Mouse (Mus musculus): ENCODE data around the gene Smap1.
"Not testable (repeated sequence)": the region's sequence is repeated elsewhere in the genome, so short reads cannot be mapped to it uniquely, and the experiment has no call there.

Gene Smap1

DNA sequence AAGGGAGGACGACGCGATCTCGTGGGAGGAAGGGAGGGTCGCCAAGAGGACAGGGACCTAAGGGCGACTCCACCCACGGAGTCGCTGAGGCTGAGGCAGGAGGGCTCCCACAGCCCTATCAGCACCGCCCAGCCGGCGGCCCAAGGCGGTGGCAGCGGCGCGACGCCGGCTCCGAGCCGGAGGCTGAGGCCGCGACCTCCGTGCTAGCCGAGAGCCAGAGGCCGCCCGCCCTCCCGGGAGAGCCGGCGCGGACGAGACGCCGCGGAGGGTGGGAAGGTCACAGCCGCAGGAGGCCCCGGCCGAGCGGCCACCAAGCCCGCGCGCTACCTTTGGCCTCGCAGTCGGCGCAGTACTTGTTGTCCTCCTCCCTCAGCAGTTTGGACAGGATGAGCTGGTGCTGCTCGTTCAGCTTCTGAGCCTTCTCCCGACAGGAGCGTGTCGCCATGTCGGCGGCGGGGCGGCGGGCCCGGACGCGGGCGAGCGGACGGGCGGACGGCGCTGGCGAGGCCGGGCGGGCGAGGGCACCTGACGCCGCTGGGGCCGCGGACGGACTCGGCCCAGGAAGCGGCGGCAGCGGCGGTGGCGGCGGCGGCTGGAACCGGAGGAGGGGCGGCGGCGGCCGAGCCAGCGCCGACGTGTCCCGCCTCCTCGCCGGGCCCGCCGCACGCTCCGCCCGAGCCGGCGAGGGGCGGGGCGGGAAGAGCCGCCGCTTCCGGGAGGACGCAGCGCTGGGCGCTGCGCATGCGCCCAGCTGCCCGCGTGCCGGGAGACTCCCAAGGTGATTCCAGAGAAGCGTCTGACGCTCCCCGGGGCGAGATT, at the start of gene Smap1:
Gene Smap1 (minus strand): TSS at position 607 of the 819 bp plus-strand sequence.
- DNase-seq = peak; percentile 85

DNA sequence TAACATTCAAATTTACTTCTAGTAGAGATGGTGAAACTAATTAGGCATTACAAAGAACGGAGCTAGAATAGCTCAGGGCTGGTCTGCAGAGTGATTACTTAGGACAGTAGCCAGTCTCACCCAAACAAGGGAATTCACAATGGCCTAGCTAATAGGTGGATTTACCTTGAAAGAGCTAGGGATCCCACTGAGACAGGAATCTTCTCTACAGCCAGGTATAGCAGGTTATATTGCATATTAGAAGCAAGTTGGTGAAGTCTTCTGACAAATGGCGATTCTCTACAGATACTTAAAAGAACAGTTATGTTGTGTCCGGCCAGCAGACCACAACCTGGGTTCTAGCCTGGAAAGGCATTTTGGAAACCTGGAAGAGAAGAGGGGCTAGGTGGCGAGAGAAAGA, 49.0 kb upstream of the Smap1 start:
- DNase-seq = not testable (repeated sequence)

DNA sequence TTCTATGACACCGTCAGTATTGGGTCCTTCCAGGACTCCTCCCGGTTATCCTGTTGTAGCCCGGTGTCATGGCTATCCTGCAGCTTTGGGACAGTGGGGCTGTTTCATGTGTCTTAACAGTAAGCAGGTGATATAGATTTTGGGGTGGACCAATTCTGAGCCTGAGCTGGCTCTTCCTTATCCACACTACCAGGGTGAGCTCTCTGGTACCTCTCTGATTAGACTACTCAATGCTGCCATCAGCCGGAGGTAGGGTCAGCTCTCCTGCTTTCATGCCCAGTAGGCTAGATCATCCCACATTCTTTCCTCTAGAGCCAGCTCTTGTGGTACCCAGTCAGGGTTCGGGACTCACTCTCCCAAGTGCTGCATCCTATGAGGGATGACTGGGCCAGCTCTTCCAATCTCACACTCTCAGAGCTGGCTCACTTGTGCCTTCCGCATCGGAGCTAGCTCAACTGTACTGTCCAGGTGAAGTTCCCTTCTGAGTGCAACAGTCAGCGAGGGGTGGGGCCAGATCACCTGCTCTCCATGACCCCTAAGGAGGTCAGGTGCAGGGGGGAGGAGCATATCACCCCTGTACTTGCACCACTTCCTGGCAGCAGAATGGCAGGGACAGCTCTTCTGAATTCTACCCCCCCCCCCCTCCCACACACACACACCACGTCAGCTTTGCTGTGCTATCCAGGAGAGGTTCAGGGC, 46.1 kb upstream of the Smap1 start:
- DNase-seq = no peak

DNA sequence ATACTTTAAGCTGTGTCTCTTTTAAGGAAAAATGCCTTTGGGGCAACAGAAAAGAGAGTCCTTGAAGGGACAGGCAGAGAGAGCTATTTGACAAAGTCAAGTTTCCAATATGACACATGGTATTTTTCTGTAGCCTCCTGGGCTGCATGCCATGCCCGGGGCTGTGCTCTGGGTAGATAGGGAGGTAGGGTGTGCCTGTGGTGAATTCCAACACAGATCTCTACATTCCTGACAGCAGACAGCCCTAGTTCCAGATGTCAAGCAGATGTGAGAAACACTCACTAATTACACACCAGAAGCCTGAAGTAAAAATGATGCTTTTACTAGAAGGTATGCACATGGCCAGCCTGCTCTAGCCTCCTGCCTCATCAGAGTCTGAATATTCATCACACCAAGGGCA, 44.1 kb upstream of the Smap1 start:
- no peak for DNase-seq

DNA sequence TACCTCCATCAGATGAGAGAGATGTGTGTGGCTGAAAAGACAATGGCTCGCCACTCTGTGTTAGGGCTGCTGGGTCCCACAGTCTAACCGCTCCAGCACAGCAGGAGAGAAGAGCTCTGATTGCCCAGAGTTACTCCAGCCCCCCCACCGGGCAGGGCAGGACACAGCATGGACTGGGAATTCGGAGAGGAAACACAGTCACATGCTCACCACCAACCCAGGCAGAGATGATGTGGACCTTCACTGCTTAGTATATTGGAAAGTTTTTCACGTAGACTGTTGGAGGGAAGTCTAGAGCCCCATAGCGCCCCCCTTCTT, 37.3 kb upstream of the Smap1 start:
- DNase-seq = no peak

DNA sequence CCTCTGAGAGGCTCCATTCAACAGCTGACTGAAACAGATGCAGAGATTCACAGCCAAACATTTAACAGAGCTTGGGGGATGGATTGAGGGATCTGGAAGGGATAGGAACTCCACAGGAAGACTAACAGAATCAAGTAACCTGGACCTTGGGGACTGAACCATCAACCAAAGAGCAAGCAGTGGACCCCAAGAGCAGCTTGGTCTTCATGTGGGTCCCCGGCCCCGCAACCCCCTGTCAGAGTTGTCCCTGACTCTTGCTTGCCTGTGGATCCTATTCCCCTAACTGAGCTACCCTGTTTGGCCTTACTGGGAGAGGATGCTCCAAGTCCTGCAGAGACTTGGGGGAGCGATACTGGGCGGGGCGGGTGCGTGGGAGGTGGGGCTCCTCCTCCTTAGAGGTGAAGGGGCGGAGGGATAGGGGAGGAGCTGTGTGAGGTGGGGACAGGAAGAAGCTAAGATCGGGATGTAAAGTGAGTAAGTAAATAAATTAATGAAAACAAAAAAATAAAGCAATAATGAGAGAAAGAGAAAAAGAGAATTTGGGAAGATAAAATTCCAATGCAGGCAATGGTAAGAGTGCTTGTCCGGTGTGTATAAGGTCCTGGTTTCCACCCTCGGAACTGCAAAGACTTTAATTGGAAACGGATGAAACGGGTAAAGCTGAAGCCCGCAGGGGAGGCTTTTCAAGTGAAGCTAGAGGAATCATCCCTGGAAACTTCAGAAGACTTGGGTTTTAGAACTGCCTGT, 36.7 kb upstream of the Smap1 start:
- no peak for DNase-seq

DNA sequence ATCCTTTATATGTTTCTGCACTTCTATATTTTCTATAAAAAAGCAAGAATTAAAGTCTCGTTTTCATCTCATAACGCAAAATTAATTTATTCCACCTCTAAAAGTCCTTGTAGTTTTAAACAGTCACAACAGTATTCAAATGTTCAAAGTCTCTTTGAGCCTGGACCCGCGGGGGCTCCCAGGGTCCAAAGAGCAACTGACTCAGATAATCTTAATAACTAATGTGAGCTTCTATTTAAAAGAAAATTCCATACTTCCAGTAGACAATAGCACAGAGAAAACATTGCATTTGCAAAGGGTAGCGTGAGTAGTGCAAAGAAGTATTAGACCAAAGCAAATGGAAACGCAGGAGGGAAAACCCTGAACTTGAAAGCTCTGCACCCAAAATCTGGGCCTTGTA, 36.0 kb upstream of the Smap1 start:
- DNase-seq = no peak

DNA sequence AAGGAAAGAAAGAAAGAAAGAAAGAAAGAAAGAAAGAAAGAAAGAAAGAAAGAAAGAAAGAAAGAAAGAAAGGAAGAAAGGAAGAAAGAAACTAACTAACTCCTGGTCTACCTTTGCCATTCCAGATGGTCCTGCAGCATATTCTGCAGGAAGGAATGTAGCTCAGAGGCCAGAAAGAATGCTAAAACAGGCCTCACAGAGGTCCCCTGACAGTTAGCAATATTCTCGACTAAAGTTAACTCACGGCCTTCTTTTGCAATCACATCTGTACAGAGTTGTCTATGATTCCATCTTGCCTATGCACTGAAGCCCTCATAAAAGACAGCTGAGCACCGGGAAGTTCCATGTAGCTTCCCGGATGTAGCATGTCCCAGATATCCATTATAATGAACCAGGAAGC, 33.4 kb upstream of the Smap1 start:
- DNase-seq = no peak

DNA sequence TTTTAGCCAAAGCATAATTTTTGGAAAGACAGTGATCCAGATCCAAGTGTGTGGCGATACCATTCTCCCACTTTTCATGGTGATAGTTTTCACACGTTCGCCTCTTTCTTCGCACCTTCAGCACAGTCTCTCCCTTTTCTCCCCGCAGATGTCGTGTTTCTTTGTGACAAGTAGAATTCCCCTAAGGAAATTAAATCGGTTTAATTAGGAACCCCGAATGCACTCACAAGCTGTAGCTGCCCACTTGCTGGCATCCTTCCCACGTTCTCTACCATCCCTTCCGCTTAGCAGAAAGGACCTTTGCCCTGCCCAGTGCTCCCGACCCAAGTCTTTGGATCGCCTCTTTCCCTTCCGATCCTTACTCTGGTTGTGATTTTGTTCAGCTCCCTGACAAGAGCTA, 31.8 kb upstream of the Smap1 start:
- no peak for DNase-seq

DNA sequence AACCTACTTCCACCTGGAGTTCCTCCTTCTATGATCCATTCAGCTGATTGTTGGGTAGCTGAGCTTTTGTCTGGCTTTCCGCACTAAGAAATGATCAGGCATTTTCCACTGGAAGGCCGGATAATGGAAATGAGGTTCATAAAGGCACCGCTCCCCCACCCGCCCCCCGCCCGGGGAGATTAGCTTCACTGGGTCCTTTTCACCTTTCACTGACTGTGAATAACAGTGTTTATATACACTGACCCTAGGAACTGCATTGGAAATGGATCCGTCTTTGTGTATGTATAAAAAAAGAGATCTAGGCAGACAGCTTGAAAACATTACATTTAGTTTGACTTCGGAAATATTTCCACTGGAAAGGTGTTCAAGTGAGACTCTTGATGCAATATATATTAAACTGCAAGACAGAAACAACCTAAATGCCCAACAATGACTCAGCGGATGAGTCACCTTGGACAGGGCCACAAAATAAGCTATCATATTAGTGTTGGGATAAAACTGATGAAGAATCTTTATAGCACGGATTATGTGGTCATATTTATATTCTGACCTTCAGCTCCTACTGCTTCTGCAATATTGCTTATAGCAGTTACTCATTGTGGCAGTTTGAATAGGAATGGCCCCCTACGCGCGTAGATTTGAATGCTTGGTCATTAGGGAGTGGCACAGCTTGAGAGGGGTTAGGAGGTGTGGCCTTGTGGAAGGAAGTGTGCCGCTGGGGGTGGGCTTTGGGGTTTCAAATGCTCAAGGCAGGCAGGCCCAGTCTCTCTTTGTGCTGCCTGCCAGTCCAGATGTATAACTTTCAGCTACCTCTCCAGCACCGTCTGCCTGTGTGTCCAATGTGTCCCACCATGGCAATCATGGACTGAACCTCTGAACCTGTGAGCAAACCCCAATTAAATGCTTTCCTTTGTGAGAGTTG, 26.9 kb upstream of the Smap1 start:
- no peak for DNase-seq

DNA sequence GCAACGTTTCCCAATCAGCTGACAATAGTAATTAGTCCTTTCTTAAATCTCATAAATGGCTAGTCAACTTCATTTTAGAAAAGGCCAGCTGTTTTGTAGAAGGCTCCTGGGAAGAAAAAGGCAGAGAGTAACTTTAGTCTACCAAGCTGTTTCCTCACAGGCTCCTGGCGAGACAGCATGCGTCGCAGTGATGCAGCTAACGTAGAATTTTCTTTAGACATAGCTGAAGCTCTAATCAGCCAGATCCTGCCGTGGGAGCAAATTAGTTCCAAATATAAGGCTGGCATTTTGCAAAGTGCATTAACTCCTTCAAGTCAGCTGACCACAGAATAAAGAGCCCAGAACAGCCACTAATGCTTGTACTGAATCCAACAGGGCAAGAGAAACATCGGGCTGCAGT, 26.2 kb upstream of the Smap1 start:
- no peak for DNase-seq

DNA sequence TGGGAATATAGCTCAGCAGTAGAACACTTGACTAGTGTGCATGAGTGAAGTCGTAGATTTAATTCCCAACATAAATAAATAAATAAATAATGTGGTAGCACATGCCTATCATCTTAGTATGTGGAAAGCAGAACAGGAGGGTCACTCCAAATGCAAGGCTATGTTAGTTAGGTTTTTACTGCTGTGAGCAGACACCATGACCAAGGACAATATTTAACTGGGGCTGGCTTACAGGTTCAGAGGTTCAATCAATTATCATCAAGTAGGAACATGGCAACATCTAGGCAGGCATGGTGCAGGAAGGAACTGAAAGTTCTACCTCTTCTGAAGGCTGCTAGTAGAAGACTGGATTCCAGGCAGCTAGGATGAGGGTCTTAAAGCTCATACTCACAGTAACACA, 22.0 kb upstream of the Smap1 start:
- DNase-seq = no peak

DNA sequence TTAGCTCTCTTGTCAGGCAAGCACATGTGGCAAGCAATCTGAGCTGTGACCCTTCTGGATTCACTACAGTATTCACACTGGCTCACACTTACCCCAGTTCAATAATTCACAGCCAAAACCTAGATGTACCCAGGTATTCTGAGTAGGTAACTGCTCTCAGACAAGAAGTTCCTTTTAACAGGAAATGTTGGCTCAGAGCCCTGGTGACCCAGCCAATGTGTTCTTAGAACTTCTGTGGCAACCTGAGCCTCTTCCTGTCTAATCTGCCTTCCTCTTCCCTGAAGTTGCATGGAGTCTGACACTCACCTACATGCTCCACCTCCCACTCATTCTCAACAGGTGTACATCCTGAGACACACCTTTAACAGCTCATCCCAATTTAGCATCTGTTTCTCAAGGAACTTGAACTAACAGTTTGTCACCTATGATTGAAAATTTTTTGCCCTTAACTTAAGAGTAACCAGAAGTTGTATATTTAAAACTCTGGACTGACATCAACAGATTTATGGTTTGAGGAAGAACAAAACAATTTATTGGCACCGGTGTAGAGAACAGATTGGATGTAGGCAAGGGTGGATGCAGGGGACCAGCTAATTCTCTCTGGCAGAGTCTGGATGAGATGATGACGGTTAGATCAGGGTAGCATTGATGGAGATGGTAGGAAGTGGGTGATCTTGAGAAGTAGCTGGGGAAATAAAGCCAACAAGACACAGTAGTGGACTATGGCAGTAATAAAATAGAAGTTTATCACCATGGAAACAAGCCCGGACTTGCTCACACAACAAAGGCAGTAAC, 21.2 kb upstream of the Smap1 start:
- peak; percentile 37 for DNase-seq

DNA sequence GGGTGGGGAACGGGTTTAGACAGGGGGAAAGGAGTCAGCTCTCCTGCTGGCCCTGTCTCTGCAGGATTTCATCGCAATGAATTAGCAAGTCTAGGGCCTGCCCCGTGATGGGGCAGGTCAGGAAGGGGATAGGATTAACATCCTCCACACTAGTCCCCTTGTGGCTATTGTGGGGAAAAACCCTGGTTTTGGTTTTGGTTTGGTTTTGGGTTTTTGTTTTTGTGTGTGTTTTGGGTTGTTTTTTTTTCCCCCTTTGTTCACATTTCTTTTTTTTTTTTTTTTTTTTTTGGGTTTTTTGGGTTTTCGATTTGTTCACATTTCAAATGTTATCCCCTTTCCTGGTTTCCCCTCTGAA, 13.3 kb upstream of the Smap1 start:
- DNase-seq = no peak

DNA sequence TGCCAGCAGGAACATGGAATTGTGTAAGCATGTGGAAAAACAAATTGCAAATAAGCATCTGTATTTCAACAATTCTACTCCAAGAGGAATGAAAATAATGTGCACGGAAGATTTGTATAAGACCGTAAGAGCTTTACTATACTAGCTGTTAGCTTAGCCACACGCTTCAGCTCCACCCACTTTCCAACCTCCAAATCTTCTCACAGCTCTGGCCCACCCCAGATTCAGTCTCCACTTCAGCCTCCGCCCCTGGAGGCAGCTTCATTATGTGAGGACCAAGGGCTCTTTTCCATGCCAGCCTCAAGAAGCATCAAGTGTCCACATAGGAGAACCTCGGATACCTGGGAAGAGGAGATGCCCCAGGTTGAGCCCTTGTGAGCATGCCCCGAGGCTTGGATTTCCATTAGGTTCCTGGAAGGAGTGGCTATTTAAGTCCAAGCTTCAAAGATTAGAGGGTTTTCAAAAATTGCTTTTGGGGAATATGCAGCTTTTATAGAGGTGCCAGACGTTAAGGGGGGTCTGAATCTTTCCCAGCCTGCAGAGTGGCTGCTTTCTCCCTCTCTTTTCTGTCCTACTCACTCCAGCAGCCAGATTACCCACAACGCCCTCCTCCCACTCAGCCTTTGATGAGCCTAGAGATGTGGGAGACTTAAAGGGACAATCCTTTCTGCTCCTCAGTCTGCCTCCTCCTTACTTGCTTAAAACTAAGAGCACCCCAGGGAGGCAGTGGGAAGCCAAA, 12.7 kb upstream of the Smap1 start:
- DNase-seq = peak; percentile 28

DNA sequence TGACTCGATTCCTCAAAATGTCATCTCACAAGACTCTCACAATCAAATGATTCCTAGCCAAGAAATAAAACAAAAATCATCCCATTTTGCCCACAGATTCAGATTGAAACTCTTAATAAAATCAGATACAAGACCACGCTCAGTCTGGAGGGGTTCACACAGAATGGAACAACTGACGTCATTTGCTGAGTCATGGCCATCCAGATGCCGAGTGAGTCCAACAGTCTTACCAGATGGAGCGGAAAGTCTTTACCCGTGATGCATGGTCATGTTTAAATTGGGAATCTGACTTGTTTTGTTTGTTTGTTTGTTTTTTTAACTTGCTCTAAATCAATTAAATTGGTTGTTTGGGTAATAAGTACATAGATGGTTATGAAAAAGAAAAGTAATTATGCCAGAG, 7.3 kb upstream of the Smap1 start:
- no peak for DNase-seq

DNA sequence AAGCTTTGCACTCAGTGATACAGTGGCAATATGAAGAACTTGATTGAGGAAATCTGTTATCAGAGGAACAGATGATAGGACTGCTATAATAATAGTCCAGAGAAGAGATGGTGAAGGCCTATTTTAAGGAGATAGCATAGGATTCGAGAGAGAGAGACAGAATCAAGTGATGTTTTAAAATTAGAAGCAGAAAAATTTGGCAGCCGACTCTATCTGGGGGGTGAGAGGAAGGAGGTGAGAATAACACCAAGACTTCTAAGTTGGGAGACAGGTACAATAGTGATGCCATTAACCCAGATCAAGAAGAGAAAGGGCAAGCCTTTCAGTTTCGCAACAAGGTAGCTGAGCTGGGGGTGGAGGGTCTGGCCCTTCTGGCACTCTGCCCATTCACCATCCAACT, 6.3 kb upstream of the Smap1 start:
- no peak for DNase-seq

DNA sequence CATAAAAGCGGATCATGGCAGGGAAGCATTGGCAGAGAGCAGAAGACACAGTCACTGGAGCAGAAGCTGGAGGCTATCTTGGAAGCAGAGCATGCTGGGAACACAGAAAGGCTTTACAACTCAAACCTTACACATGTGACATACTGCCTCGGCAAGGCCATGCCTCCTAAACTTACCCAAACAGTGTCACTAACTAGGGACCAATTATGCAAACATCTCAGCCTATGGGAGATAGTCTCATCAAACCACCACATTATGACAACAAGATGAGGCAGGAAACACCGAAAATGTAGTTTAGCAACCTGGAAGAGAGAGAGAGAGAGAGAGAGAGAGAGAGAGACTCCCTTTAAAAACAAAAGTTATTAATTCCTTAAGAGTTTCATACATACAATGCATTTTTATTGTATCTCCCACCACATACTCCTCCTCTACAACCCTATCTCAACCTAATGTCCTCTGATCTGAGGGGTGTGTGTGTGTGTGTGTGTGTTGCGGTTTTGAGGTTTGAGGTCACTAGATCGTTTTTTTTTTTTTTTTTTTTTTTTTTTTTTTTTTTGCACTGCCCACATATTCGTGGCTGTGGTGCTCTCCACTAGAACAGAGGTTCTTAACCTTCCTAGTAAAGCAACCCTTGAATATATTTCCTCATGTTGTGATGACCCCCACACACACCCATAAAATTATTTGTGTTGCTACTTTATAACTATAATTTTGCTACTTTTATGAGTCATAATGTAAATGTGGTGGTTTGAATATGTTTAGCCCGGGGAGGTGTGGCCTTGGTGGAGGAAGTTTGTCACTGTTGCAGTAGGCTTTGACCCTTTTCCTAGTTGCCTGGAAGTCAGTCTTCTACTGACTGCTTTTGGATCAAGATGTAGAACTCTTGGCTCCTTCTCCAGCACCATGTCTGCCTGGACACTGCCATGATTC, 1.9 kb upstream of the Smap1 start:
- no peak for DNase-seq

DNA sequence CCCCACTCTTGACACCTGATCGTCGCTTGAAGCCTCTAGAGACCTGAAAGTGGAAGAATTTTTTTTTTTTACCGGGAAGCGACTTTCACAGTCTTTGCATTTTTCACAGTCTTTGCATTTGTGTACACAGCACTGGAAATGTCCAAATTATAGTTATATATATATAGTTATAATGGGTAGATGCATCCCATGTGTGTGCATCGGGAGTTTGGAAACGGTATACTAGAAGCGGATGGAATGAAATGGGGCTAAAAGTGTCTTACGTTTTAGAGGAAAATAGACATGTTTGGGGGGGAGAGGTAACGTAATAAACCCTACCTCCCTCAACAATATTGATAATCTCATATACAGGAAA, 390 bp upstream of the Smap1 start:
- no peak for DNase-seq

DNA sequence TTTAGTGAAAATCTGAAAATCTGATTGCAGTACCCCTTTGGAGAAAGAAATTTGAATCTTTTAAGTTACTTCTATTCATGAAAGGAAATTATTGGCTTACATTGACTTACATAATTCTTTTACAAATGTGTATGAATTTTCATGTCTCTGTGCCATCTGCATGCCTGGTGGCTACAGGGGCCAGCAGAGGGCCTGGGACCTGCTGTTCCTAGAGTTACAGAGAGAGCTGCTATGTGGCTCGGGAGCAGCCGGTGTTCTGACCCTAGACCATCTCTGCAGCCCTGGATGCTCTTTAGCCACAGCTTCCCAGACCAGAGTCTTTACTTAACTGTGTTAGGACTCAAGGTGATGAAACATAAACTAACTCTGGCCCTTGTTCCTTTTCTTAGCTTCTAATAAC, 1.8 kb downstream of the Smap1 start:
- no peak for DNase-seq
